Mouse (Mus musculus): ENCODE measurements around the gene Cfdp1.

GRCm38 (mm10) chr8:111726102-111726900 lies 127.8 kb downstream of the Cfdp1 start:
- TF ChIP-seq CTCF (IDR thresholded peaks at IDR 0.05; ENCODE audit: borderline replicate concordance, control insufficient read depth, extremely low read depth, insufficient read depth, low read length, poor library complexity) (no peak), POLR2A (IDR thresholded peaks at IDR 0.05; ENCODE audit: control insufficient read depth, extremely low read depth, insufficient read depth, low read length, poor library complexity) (no peak)
